Mouse (Mus musculus): ENCODE data around the gene 3830417A13Rik.

The 3830417A13Rik gene

DNA sequence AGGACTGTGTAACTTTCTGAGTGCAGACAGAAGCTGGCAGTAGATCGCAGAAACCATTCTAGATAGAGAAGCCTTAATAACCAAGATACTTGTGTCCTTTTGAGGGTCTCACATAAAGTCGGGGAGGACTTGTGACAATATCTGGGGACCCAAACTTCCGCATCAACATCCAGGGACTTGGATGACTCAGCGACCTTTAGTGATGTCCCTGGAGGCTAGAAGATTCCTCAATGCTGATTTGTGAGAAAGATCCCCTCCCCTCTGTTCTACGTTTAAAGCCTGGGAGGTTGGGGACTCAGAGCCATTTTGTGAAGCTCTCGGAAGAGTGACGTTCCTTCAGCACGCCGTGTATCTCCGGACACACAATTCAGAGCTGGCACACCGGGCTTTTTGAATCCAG is at the start of gene 3830417A13Rik:
TSS of gene 3830417A13Rik (plus strand) at position 301 of the 400 bp plus-strand sequence.
- no peak for DNase-seq (ENCODE audit: low spot score in 2 of 2)

DNA sequence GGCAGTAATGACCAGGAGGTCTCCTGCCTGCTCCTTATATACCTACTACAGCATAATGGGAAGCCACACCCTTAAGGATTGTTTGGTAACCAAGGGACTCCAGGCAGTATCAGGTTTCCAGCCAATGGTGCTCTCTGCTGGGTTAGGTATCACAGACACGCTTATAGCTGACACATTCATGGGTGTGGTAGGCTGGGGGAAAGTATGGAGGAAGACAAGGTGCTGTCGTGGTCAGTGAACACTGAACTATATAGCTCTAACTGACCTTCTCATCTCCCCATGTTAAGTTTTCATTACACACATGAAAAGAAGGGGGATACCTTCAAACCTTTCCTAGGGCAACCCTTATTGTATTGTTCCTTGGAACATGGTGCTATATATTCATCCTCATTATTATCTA is 21.2 kb upstream of the 3830417A13Rik start, which contains the start of gene Gm6760:
TSS of gene Gm6760 (minus strand) at position 101 of the 400 bp plus-strand sequence.
- DNase-seq (ENCODE audit: low spot score in 2 of 2) = no peak

DNA sequence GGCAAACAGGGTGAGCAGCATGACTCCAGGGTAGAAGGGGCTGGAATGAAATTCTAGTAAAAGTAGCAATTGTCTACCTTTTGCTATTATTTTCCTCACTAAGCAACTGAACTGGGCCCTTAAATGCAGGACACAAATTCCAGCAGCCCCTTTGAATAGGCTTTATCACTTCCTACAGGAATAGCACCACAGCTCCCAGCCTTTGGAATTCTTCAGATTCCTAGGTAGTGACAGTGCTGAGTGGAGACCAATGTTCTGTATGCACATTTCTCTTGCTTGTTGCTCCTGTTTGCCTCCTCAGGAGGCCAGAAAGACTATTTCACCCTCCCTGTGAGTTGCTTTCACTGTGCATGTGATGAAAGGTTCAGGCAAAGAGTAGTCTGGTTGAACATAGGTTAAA is 7.9 kb downstream of the 3830417A13Rik start:
- no peak for DNase-seq (ENCODE audit: low spot score in 2 of 2)

Measured in spleen, postnatal 36 days (tissue).